Mouse (Mus musculus): ENCODE data around the gene Smcr8. TPM values are rescaled to one million over a fixed set of nuclear protein-coding genes. Genes with fewer than 3 reads are reported as not detected.

The Smcr8 gene
- 5.8 and 9.8 TPM in 2 replicates for polyA plus RNA-seq (2012; rRNA removed)

- under 1% methylated on average over 62 of the region's 62 CpGs for whole genome bisulfite sequencing
- peak; percentile 94 for DNase-seq (ENCODE audit: low read depth, low spot score)
Observed at GRCm38 (mm10) chr11:60776829-60777740, at the start of gene Smcr8, which contains the start of gene Top3a. Gene Smcr8, plus strand, starts transcription at chr11:60777524. Gene Top3a, minus strand, starts transcription at chr11:60777365.

GRCm38 (mm10) chr11:60728260-60728761, 49.0 kb upstream of the Smcr8 start, which contains the start of gene Mief2:
Gene Mief2, plus strand, starts transcription at chr11:60728398.
- WGBS: under 1% methylated on average over 44 of the region's 44 CpGs
- DNase-seq (ENCODE audit: low read depth, low spot score): peak; percentile 86

GRCm38 (mm10) chr11:60729217-60729641, 48.1 kb upstream of the Smcr8 start:
- no peak for DNase-seq (ENCODE audit: low read depth, low spot score)
- 59% methylated on average over 6 of the region's 6 CpGs for WGBS

GRCm38 (mm10) chr11:60730169-60730568, 47.2 kb upstream of the Smcr8 start:
- 66% methylated on average over 9 of the region's 9 CpGs for WGBS
- no peak for DNase-seq (ENCODE audit: low read depth, low spot score)

- 93% methylated on average over 14 of the region's 14 CpGs for WGBS
- no peak for DNase-seq (ENCODE audit: low read depth, low spot score)
Observed at GRCm38 (mm10) chr11:60731251-60731650, 46.1 kb upstream of the Smcr8 start.

GRCm38 (mm10) chr11:60734206-60734605, 43.1 kb upstream of the Smcr8 start:
- peak; percentile 18 for DNase-seq (ENCODE audit: low read depth, low spot score)
- WGBS: 20% methylated on average over 2 of the region's 2 CpGs

GRCm38 (mm10) chr11:60735191-60735590, 42.1 kb upstream of the Smcr8 start:
- DNase-seq (ENCODE audit: low read depth, low spot score): no peak
- 77% methylated on average over 5 of the region's 5 CpGs for WGBS

GRCm38 (mm10) chr11:60736491-60736890, 40.8 kb upstream of the Smcr8 start:
- 79% methylated on average over 3 of the region's 3 CpGs for WGBS
- DNase-seq (ENCODE audit: low read depth, low spot score): no peak

- no peak for DNase-seq (ENCODE audit: low read depth, low spot score)
Observed at GRCm38 (mm10) chr11:60737450-60737849, 39.9 kb upstream of the Smcr8 start.

GRCm38 (mm10) chr11:60740321-60740720, 37.0 kb upstream of the Smcr8 start:
- 65% methylated on average over 3 of the region's 3 CpGs for WGBS
- DNase-seq (ENCODE audit: low read depth, low spot score): no peak

- DNase-seq (ENCODE audit: low read depth, low spot score): no peak
- WGBS: 94% methylated on average over 7 of the region's 7 CpGs
Observed at GRCm38 (mm10) chr11:60755570-60755969, 21.8 kb upstream of the Smcr8 start.

GRCm38 (mm10) chr11:60761681-60762080, 15.6 kb upstream of the Smcr8 start:
- DNase-seq (ENCODE audit: low read depth, low spot score): no peak
- 85% methylated on average over 3 of the region's 3 CpGs for WGBS

GRCm38 (mm10) chr11:60766969-60767368, 10.4 kb upstream of the Smcr8 start:
- WGBS: 89% methylated on average over 4 of the region's 4 CpGs

GRCm38 (mm10) chr11:60769322-60769721, 8.0 kb upstream of the Smcr8 start:
- WGBS: 73% methylated on average over 2 of the region's 2 CpGs
- no peak for DNase-seq (ENCODE audit: low read depth, low spot score)

More at GRCm38 (mm10) chr11:60766969-60767368, 10.4 kb upstream of the Smcr8 start:
- no peak for DNase-seq (ENCODE audit: low read depth, low spot score)

- DNase-seq (ENCODE audit: low read depth, low spot score): no peak
- WGBS: 93% methylated on average over 3 of the region's 3 CpGs
Observed at GRCm38 (mm10) chr11:60770776-60771175, 6.5 kb upstream of the Smcr8 start.

- WGBS: 82% methylated on average over 4 of the region's 4 CpGs
- DNase-seq (ENCODE audit: low read depth, low spot score): no peak
Observed at GRCm38 (mm10) chr11:60772161-60772560, 5.2 kb upstream of the Smcr8 start.

- DNase-seq (ENCODE audit: low read depth, low spot score): no peak
- 81% methylated on average over 3 of the region's 3 CpGs for WGBS
Observed at GRCm38 (mm10) chr11:60774158-60774689, 3.1 kb upstream of the Smcr8 start.

GRCm38 (mm10) chr11:60774841-60775240, 2.5 kb upstream of the Smcr8 start:
- no peak for DNase-seq (ENCODE audit: low read depth, low spot score)

GRCm38 (mm10) chr11:60775578-60775977, 1.7 kb upstream of the Smcr8 start:
- no peak for DNase-seq (ENCODE audit: low read depth, low spot score)
- WGBS: 63% methylated on average over 6 of the region's 6 CpGs

More at GRCm38 (mm10) chr11:60774841-60775240, 2.5 kb upstream of the Smcr8 start:
- WGBS: 27% methylated on average over 1 of the region's 1 CpGs

GRCm38 (mm10) chr11:60776107-60776828, 1.1 kb upstream of the Smcr8 start:
- DNase-seq (ENCODE audit: low read depth, low spot score): no peak
- 1% methylated on average over 17 of the region's 17 CpGs for WGBS
